ENCODE assay signal across 16 mouse cellular contexts in genomic region chr15:25941514-25941913, GRCm38 (mm10). TPM values are rescaled to one million over a fixed set of nuclear protein-coding genes. Genes with fewer than 3 reads are reported as not detected.
DNase-seq lines count a peak whose midpoint lies in the region; ATAC-seq and TF ChIP-seq lines count a peak whose summit lies in the region.
"Had no signal": no experiment of that assay in that cellular context is flagged by ENCODE, and none has a peak within 500 bp of the region (broad histone marks: within the 10 kb centered on the region; RNA-seq: fewer than 3 reads in every experiment).

No protein-coding gene starts in this region.

- H3K4me2 ChIP-seq in intestine, embryonic 14.5 days (ENCODE audit: low read length) = peak overlapping the region; percentile 40; the same call in 1 of the 2 replicates
- no peak overlapping the region for H3K4me2 ChIP-seq in intestine, embryonic 15.5 days (replicated peaks)
- H3K4me2 ChIP-seq in lung, postnatal 0 days (replicated peaks; ENCODE audit: low read depth, low read length) = peak overlapping the region; percentile 35; the same call in 1 of the 2 replicates
- peak overlapping the region; percentile 61 for H3K4me2 ChIP-seq in stomach, postnatal 0 days (replicated peaks; ENCODE audit: low read depth)

- TF ChIP-seq CTCF in heart, adult 2 months (IDR thresholded peaks at IDR 0.05) = no peak
- no peak for TF ChIP-seq CTCF in lung, postnatal 0 days (IDR thresholded peaks at IDR 0.05)
- no peak for TF ChIP-seq CTCF in stomach, postnatal 0 days (IDR thresholded peaks at IDR 0.05; ENCODE audit: low read depth)

- TF ChIP-seq POLR2A in heart, adult 2 months (IDR thresholded peaks at IDR 0.05; ENCODE audit: insufficient read depth, low read depth, low read length) = no peak

- H3K4me1 ChIP-seq in heart, adult 2 months (ENCODE audit: control insufficient read depth, insufficient read depth, low read length) = no peaks in the 10 kb centered on the region
- H3K4me1 ChIP-seq in intestine, embryonic 14.5 days (replicated peaks; ENCODE audit: control insufficient read depth, insufficient read depth, low read length) = no peaks in the 10 kb centered on the region
- no peaks in the 10 kb centered on the region for H3K4me1 ChIP-seq in intestine, embryonic 15.5 days (replicated peaks)
- 0 out of 2 replicates have a peak, but pooled peaks cover 3% of the 10 kb centered on the region for H3K4me1 ChIP-seq in lung, postnatal 0 days (ENCODE audit: insufficient read depth, low read depth, low read length)
- no peaks in the 10 kb centered on the region; the same call in 1 of the 2 replicates for H3K4me1 ChIP-seq in stomach, postnatal 0 days (replicated peaks; ENCODE audit: control insufficient read depth, insufficient read depth)

- H3K27me3 ChIP-seq in heart, adult 2 months (ENCODE audit: control insufficient read depth, insufficient read depth, low read length) = no peaks in the 10 kb centered on the region
- H3K27me3 ChIP-seq in intestine, embryonic 14.5 days (replicated peaks; ENCODE audit: control insufficient read depth, insufficient read depth, low read length) = no peaks in the 10 kb centered on the region
- H3K27me3 ChIP-seq in intestine, embryonic 15.5 days (replicated peaks) = no peaks in the 10 kb centered on the region
- H3K27me3 ChIP-seq in lung, postnatal 0 days (replicated peaks; ENCODE audit: insufficient read depth, low read length) = no peaks in the 10 kb centered on the region
- no peaks in the 10 kb centered on the region for H3K27me3 ChIP-seq in stomach, postnatal 0 days (ENCODE audit: control insufficient read depth, insufficient read depth, low read length)
- H3K27me3 ChIP-seq: embryonic facial prominence, embryonic 12.5 days had no signal

- intact Hi-C loops in heart, adult 2 months (cut with DNase I) = no loop called here

- no peak for ATAC-seq in intestine, embryonic 14.5 days (replicated peaks; ENCODE audit: low FRiP score, low TSS enrichment, low read depth)
- ATAC-seq in intestine, embryonic 15.5 days = no peak
- ATAC-seq in lung, postnatal 0 days = no peak
- ATAC-seq in stomach, postnatal 0 days (ENCODE audit: low FRiP score, low TSS enrichment) = no peak
- ATAC-seq: forebrain, embryonic 14.5 days had no signal

- no peak for DNase-seq in heart, adult 2 months
- no peak for DNase-seq in heart, adult 8-10 months (ENCODE audit: low spot score)
- no peak for DNase-seq in intestine, embryonic 14.5 days (ENCODE audit: low spot score)
- no peak for DNase-seq in lung, postnatal 0 days (ENCODE audit: low spot score)
- no peak for DNase-seq in lung, postnatal 4 days
- DNase-seq in stomach, postnatal 0 days (ENCODE audit: low spot score) = no peak
- no peak for DNase-seq in cerebellum, adult 8-10 months
- DNase-seq: cerebellum, postnatal 10 days; right cerebral cortex, postnatal 25 days; thymus, postnatal 14 days had no signal

- peak overlapping the region; percentile 56 for H3K4me3 ChIP-seq in heart, adult 2 months
- H3K4me3 ChIP-seq in intestine, embryonic 14.5 days (ENCODE audit: low read depth, low read length) = peak overlapping the region; percentile 8; the same call in 1 of the 2 replicates
- H3K4me3 ChIP-seq in intestine, embryonic 15.5 days (replicated peaks) = no peak overlapping the region
- H3K4me3 ChIP-seq in lung, postnatal 0 days (ENCODE audit: low read depth, low read length) = no peak overlapping the region
- peak overlapping the region; percentile 32 for H3K4me3 ChIP-seq in stomach, postnatal 0 days (ENCODE audit: low read depth, low read length)
- H3K4me3 ChIP-seq: embryonic facial prominence, embryonic 12.5 days; erythroblast, embryonic 14.5 days; midbrain, embryonic 10.5 days had no signal

- peak overlapping the region; percentile 95 for H3K27ac ChIP-seq in heart, adult 2 months
- H3K27ac ChIP-seq in intestine, embryonic 14.5 days (ENCODE audit: low read depth) = no peak overlapping the region
- no peak overlapping the region for H3K27ac ChIP-seq in intestine, embryonic 15.5 days
- H3K27ac ChIP-seq in lung, postnatal 0 days (ENCODE audit: low read length) = no peak overlapping the region
- no peak overlapping the region for H3K27ac ChIP-seq in stomach, postnatal 0 days (replicated peaks)
- H3K27ac ChIP-seq: embryonic facial prominence, embryonic 12.5 days; macrophage; midbrain, embryonic 10.5 days had no signal

- no peaks in the 10 kb centered on the region for H3K79me2 ChIP-seq in heart, adult 2 months (replicated peaks; ENCODE audit: control insufficient read depth, insufficient read depth, low read length)

- H3K9me3 ChIP-seq in intestine, embryonic 14.5 days (ENCODE audit: control insufficient read depth, low read length) = no peaks in the 10 kb centered on the region
- H3K9me3 ChIP-seq in intestine, embryonic 15.5 days = no peaks in the 10 kb centered on the region
- H3K9me3 ChIP-seq in lung, postnatal 0 days (ENCODE audit: low read length) = no peaks in the 10 kb centered on the region
- H3K9me3 ChIP-seq in stomach, postnatal 0 days (ENCODE audit: control insufficient read depth, low read length) = no peaks in the 10 kb centered on the region
- H3K9me3 ChIP-seq: embryonic facial prominence, embryonic 12.5 days; midbrain, embryonic 10.5 days had no signal

- WGBS in heart, adult 2 months = 68% methylated on average over 11 of the region's 11 CpGs
- WGBS in intestine, embryonic 14.5 days = 75% methylated on average over 11 of the region's 11 CpGs
- whole genome bisulfite sequencing in intestine, embryonic 15.5 days = 73% methylated on average over 11 of the region's 11 CpGs
- WGBS in lung, postnatal 0 days = 71% methylated on average over 11 of the region's 11 CpGs
- 58% methylated on average over 11 of the region's 11 CpGs for WGBS in stomach, postnatal 0 days

- H3K36me3 ChIP-seq in heart, adult 2 months (ENCODE audit: control insufficient read depth, insufficient read depth, low read length) = no peaks in the 10 kb centered on the region
- H3K36me3 ChIP-seq in intestine, embryonic 14.5 days (ENCODE audit: control insufficient read depth, insufficient read depth, low read length) = no peaks in the 10 kb centered on the region
- no peaks in the 10 kb centered on the region for H3K36me3 ChIP-seq in intestine, embryonic 15.5 days
- no peaks in the 10 kb centered on the region for H3K36me3 ChIP-seq in lung, postnatal 0 days (ENCODE audit: insufficient read depth, low read length)
- H3K36me3 ChIP-seq in stomach, postnatal 0 days (ENCODE audit: control insufficient read depth, insufficient read depth, low read length) = no peaks in the 10 kb centered on the region
- H3K36me3 ChIP-seq: embryonic facial prominence, embryonic 12.5 days; midbrain, embryonic 10.5 days had no signal

- no peak for TF ChIP-seq EP300 in heart, adult 2 months (IDR thresholded peaks at IDR 0.05; ENCODE audit: insufficient read depth, low read depth, low read length)
- no peak for TF ChIP-seq EP300 in lung, postnatal 0 days (IDR thresholded peaks at IDR 0.05)
- TF ChIP-seq EP300 in stomach, postnatal 0 days (optimal IDR thresholded peaks at IDR 0.05) = no peak

- H3K9ac ChIP-seq in heart, adult 2 months (ENCODE audit: low read depth, low read length) = peak overlapping the region; percentile 59
- no peak overlapping the region for H3K9ac ChIP-seq in intestine, embryonic 14.5 days (ENCODE audit: low read length)
- H3K9ac ChIP-seq in intestine, embryonic 15.5 days = no peak overlapping the region
- no peak overlapping the region for H3K9ac ChIP-seq in lung, postnatal 0 days (replicated peaks; ENCODE audit: low read depth)
- no peak overlapping the region for H3K9ac ChIP-seq in stomach, postnatal 0 days (ENCODE audit: low read length)
- H3K9ac ChIP-seq: embryonic facial prominence, embryonic 12.5 days had no signal

RNA-seq across cellular contexts. Expression of gene Zfp622, which starts 42.7 kb away (rescaled TPM):
- total RNA-seq in heart, adult 2 months (2021) = 10 to 100 TPM; 22.5 to 25.4 TPM
- polyA plus RNA-seq in heart, adult 2 months (2012; rRNA removed) = 8.3 and 13.9 TPM in 2 replicates
- 10 to 100 TPM; 20.4 to 26.6 (median 24.4) TPM for total RNA-seq in heart, adult 8-10 months (2022)
- 30.4 and 31.5 TPM in 2 replicates for polyA plus RNA-seq in intestine, embryonic 14.5 days (2014; fragmentation: Nextera tagmentation; extraction: Ambion mirVana)
- polyA plus RNA-seq in intestine, embryonic 15.5 days (2015; fragmentation: Nextera tagmentation; extraction: Ambion mirVana) = 31.8 and 34.9 TPM in 2 replicates
- 18.4 and 18.7 TPM in 2 replicates for polyA plus RNA-seq in lung, postnatal 0 days (2015; fragmentation: Nextera tagmentation; extraction: Ambion mirVana)
- 20.1 and 24.9 TPM in 2 replicates for polyA plus RNA-seq in stomach, postnatal 0 days (2015; fragmentation: Nextera tagmentation; extraction: Ambion mirVana)

Comparison
In these comparisons a context has a peak if more than half of its experiments do, and no peak if none do; other contexts are left out.
1. H3K4me3 ChIP-seq: peak in heart, adult 2 months (single experiment), intestine, embryonic 14.5 days (single experiment) and stomach, postnatal 0 days (single experiment); none in intestine, embryonic 15.5 days (single experiment) and lung, postnatal 0 days (single experiment).